Mouse (Mus musculus) heart, embryonic 16.5 days (tissue): ENCODE data around the gene Duxbl3. TPM values are rescaled to one million over a fixed set of nuclear protein-coding genes. Genes with fewer than 3 reads are reported as not detected.
"Not testable (repeated sequence)": the region's sequence is repeated elsewhere in the genome, so short reads cannot be mapped to it uniquely, and the experiment has no call there.

Source experiments
- ATAC-seq: fragments of 200-750 bp; cut with Nextera tagmentation; replicated peaks from 2 replicates; pipeline ENCODE4 v1.8.0; 2017; ENCODE audit warnings: moderate number of reproducible peaks; ENCODE audit not compliant: insufficient read depth, low FRiP score; ENCODE audit errors: extremely low read depth
- H3K27ac ChIP-seq: fragments of 300-500 bp; sonication (generic); 2 replicates; pipeline ENCODE4 v1.5.1; 2014; ENCODE audit warnings: mild to moderate bottlenecking, low read length, control low read depth, moderate library complexity
- H3K27me3 ChIP-seq: fragments of 300-500 bp; sonication (generic); 2 replicates; pipeline ENCODE4 v1.6.1; 2014; ENCODE audit warnings: low read length, mixed read lengths; ENCODE audit not compliant: control insufficient read depth, insufficient read depth
- H3K36me3 ChIP-seq: fragments of 300-500 bp; sonication (generic); 2 replicates; pipeline ENCODE4 v1.6.1; 2014; ENCODE audit not compliant: control insufficient read depth, insufficient read depth
- H3K4me1 ChIP-seq: fragments of 300-500 bp; sonication (generic); 2 replicates; pipeline ENCODE4 v1.6.1; 2014; ENCODE audit warnings: low read length, mixed read lengths; ENCODE audit not compliant: control insufficient read depth, insufficient read depth
- H3K4me2 ChIP-seq: fragments of 300-500 bp; sonication (generic); 2 replicates; pipeline ENCODE4 v1.6.1; 2014; ENCODE audit warnings: low read depth, mild to moderate bottlenecking, control low read depth, low read length
- H3K4me3 ChIP-seq: fragments of 300-500 bp; sonication (generic); 2 replicates; pipeline ENCODE4 v1.5.1; 2014; ENCODE audit warnings: mild to moderate bottlenecking, control low read depth, low read length
- H3K9ac ChIP-seq: fragments of 300-500 bp; sonication (generic); 2 replicates; pipeline ENCODE4 v1.6.1; 2014; ENCODE audit warnings: low read length, control low read depth
- H3K9me3 ChIP-seq: fragments of 300-500 bp; sonication (generic); replicated peaks from 2 replicates; pipeline ENCODE4 v1.6.1; 2016; ENCODE audit warnings: low read length; ENCODE audit not compliant: control insufficient read depth
- WGBS: fragments of 180-500 bp; shearing (Covaris S2); extraction: QIAGEN DNeasy Blood & Tissue Kit; methylation state at CpG from one replicate; pipeline ENCODE4 v1.1.7; 2014; 5-methylcytosine and 5-hydroxymethylcytosine counted together
- polyA plus RNA-seq: library from polyadenylated mRNA; unstranded; fragments of >200 nt; fragmentation: Nextera tagmentation; extraction: Ambion mirVana; gene quantifications from 2 replicates; pipeline ENCODE4 v1.2.1, GENCODE M21; 2015

Gene Duxbl3
- 0.52 and 0.95 TPM in 2 replicates for polyA plus RNA-seq

DNA sequence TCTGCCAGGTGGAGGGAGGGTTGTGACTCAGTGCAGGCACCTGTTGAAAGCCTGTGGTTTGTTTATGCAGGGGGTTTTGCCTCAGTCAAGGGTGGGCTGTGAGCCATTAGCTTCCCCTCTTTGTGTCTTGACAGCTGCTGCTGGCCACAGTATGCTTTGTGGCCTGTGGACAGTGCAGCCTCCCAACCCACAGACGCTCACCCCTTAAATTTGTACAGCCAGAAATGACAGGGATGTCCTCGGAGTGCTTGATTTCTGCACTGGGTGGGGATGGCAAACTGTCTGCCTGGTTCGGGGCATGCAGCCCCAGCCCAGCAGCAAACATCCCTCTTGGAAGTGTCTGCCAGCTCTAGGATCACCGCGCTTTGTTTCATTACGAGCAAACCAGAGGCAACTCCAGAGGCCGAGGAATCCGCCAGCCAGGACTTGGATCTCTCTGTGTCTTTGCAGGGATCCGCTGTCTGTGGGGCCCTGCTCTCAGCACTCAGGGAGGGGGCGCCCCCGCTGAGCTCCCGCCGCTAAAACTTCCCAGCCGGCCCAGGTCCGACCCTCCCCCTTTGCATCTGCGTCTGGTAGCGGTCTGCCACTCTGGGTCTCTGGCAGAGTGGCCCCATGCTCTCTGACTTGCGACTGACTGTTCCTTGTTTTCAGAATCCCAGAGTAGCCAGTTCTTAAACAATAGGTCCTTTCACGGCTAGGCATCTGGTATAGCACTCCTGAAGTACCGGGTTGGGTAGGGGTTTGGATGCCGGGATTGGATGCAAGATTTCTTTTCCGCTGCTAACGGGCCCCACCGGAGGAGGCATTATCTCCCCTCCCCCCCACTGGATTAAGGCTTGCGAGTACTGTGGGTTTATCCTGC is at the start of gene Duxbl3:
Duxbl3 (plus strand) TSS at position 207 of the 862 bp plus-strand sequence.
- H3K36me3 ChIP-seq, H3K4me3 ChIP-seq, H3K27me3 ChIP-seq, H3K4me1 ChIP-seq, H3K4me2 ChIP-seq, H3K27ac ChIP-seq, H3K9ac ChIP-seq, H3K9me3 ChIP-seq: not testable (repeated sequence)
- no CpG with 5 or more reads among the region's 25 CpGs for WGBS
- peak; percentile 73 for ATAC-seq

DNA sequence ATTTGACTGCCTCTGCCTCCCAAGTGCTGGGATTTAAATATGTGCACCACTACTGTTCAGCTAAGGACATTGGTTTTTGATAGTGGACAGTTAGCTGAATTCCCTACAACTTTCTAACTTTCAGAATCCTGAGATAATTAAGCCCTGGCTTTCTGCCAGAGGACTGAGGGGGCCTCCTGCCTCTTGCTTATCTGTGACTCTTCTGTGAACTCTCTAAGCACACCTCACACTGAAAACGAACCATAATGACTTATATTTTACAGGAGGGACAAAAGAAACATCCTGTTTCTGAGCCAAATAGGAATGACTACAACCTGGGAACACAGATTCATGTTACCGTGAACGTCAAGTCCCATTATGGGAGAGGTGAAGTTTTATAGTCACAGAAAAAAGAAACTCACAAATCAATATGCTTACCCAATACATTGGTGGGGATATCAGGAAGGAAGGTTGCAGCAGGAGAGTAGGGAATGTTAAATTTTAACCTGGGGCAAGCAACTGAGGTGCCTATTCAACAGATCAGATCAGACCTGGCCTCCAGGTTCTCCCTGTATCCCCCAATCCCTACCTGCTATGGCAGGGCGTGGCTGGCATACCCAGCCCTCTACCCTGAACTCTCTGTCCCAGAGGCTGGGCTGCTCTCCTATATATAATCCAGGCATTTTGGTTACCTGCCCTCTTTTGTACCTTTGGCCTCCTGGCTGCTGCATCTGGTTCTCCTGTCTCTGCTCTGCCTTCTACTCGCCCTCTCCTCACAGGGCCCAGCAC is 41.3 kb upstream of the Duxbl3 start:
- H3K4me3 ChIP-seq, H3K36me3 ChIP-seq, H3K4me2 ChIP-seq, ATAC-seq, H3K27ac ChIP-seq, H3K9me3 ChIP-seq, H3K27me3 ChIP-seq, H3K4me1 ChIP-seq, H3K9ac ChIP-seq: not testable (repeated sequence)
- no CpG with 5 or more reads among the region's 5 CpGs for WGBS

DNA sequence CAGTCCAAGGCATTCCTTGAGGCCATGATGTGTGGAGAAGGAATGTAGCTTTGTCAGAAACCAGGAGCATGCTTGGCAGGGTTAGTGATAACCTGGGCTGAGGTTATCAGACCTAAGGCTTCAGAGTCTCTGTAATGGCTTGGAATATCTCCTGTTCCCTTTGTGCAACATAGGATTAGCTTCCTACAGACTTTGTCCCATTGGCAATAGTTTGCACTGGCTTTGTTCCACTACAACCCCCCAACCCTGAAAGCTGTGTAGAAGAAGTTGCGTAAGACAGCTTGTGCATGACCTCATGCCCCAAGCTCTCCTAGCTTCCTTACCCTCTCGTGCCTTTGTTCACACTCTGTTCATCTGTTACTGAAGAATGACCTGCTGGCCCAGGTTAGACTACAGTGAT is 20.6 kb upstream of the Duxbl3 start:
- not testable (repeated sequence) for H3K9ac ChIP-seq, ATAC-seq, H3K9me3 ChIP-seq, H3K36me3 ChIP-seq, H3K27ac ChIP-seq, H3K4me1 ChIP-seq, H3K27me3 ChIP-seq, H3K4me2 ChIP-seq, H3K4me3 ChIP-seq
- no CpG with 5 or more reads among the region's 2 CpGs for WGBS

DNA sequence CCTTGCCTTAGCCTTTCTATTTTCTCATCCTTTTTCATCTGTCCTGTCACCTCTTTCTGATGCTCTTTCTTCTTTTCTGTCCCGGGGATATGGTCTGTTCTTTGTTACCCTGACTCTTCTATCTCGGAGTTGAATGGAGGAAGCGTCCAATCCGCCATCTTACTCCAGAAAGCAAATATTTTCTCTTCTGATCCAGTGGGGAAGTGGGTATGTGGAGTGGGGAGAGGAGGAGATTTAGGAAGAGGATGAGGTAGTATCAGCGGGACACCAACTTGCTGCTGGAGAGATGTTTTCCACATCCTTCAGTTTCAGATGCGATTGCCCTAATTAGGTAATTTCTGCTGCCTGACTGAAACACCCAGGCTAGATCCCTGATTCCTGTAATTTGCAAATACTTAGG is 967 bp downstream of the Duxbl3 start:
- H3K36me3 ChIP-seq, H3K4me2 ChIP-seq, H3K9ac ChIP-seq, ATAC-seq, H3K27ac ChIP-seq, H3K4me3 ChIP-seq, H3K9me3 ChIP-seq, H3K27me3 ChIP-seq, H3K4me1 ChIP-seq: not testable (repeated sequence)
- WGBS: no CpG with 5 or more reads among the region's 6 CpGs

DNA sequence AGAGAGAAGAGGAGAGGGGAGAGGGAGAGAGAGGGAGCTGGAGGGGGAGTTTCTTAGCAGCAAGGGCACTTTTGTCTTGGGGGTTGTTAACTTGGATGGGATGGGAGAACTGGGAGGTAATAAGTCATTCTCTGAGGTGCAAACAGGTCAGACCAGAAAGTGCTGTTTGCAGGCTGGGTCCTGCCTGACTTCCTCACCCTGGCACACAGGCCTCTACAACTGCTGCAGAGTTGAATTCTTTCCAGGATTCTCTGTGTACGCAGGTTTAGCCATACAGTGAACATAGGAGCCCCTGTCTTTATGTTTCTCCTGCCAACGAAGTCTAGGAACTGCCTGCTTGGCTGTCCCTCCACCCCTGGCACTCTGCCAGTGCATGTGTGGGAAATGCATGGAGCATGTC is 29.0 kb downstream of the Duxbl3 start:
- not testable (repeated sequence) for H3K27ac ChIP-seq, H3K9me3 ChIP-seq, ATAC-seq, H3K9ac ChIP-seq, H3K4me3 ChIP-seq, H3K4me2 ChIP-seq, H3K4me1 ChIP-seq, H3K27me3 ChIP-seq, H3K36me3 ChIP-seq
- no CpG with 5 or more reads among the region's 2 CpGs for WGBS

DNA sequence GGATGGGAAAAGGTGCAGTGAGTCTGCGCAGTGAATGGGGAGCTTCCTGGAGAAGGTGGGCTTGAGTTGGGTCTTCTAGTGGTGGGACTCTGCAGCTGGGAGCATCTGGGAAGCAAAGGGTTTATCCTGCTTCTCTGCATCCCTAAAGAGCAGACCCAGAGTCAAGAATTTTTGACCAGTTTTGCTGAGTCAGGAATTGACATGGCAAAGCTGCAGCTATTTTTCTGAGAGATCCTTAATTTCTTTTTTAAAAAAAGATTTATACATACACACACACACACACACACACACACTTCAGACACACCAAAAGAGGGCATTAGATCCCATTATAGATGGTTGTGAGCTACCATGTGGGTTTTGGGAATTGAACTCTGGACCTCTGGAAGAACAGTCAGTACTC is 36.1 kb downstream of the Duxbl3 start:
- no peak overlapping the region for H3K27ac ChIP-seq
- ATAC-seq: no peak
- no peaks in the 10 kb centered on the region for H3K9me3 ChIP-seq
- 100% methylated on average over 1 of the region's 1 CpGs for WGBS
- H3K4me2 ChIP-seq: no peak overlapping the region
- no peak overlapping the region for H3K4me3 ChIP-seq
- no peaks in the 10 kb centered on the region for H3K27me3 ChIP-seq
- H3K9ac ChIP-seq: no peak overlapping the region
- no peaks in the 10 kb centered on the region for H3K36me3 ChIP-seq
- no peaks in the 10 kb centered on the region for H3K4me1 ChIP-seq

DNA sequence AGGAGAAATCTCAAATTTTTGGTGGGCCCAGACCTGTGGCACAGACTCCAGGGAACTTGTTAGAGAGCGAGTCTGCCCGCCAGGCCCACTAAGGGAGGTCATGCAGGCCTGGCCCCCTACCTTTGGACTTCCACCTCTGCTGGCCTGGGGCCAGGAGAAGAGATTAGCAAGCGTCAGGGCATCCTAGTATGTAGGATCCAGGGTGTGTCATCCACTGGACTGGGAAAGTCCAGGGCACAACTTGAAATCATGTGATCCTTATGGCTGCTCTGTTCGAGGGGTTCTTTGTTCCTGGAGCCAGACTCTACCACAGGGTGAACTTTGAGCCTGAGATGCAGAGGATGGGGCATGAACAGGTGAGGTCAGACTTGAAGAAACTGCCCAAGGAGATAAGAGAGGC is 39.3 kb downstream of the Duxbl3 start:
- Histone ChIP-seq H3K27ac (no peak overlapping the region), H3K36me3 (no peaks in the 10 kb centered on the region), H3K9me3 (no peaks in the 10 kb centered on the region), H3K4me3 (no peak overlapping the region), H3K9ac (no peak overlapping the region), H3K4me2 (no peak overlapping the region), H3K4me1 (no peaks in the 10 kb centered on the region), H3K27me3 (no peaks in the 10 kb centered on the region)
- no peak for ATAC-seq
- 71% methylated on average over 4 of the region's 4 CpGs for WGBS

DNA sequence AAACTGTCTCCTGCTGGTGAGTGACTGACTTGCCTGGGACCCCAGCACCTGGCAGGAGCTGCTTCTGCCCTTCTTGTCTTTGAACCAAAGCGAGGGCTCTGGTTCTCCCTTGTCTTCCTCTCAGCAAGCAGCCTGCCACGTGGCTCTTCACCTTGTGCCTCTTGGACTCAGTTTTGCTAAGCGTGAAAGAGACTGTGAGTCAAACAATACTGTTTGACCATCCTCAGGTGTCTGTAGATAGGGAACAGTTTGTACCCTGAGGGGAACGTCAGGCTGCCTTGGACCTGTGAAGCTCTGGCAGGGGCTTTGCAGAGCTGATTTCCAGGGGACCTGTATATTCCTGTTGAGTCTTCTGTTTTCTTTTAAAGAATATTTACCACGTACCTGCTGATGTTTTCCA is 39.7 kb downstream of the Duxbl3 start:
- H3K27me3 ChIP-seq: no peaks in the 10 kb centered on the region
- H3K9me3 ChIP-seq: no peaks in the 10 kb centered on the region
- no peak overlapping the region for H3K27ac ChIP-seq
- H3K4me3 ChIP-seq: no peak overlapping the region
- WGBS: 64% methylated on average over 5 of the region's 5 CpGs
- no peaks in the 10 kb centered on the region for H3K4me1 ChIP-seq
- no peak for ATAC-seq
- no peaks in the 10 kb centered on the region for H3K36me3 ChIP-seq
- H3K4me2 ChIP-seq: no peak overlapping the region
- H3K9ac ChIP-seq: no peak overlapping the region

DNA sequence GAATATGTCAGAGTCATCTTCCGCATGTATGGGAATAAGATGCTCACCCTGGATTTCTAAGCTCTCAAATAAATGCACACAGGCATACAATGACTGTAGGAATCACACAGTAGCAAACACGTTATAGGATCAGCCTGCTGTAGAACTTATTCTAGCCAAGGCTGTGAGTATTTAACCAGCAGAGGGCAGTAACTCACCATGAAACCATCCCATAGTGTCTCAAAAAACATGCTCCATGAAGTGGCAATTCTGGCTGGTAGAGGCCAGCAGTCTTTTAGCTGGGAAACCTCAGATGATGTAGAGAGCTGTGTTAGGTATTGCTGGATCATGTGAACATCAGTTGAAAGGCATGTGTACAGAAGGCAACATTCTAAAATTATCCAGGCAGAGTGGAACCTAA is 45.3 kb downstream of the Duxbl3 start:
- H3K4me3 ChIP-seq: no peak overlapping the region
- WGBS: 23% methylated on average over 2 of the region's 2 CpGs
- H3K9ac ChIP-seq: no peak overlapping the region
- ATAC-seq: no peak
- no peaks in the 10 kb centered on the region for H3K36me3 ChIP-seq
- H3K4me1 ChIP-seq: no peaks in the 10 kb centered on the region
- no peaks in the 10 kb centered on the region for H3K9me3 ChIP-seq
- no peak overlapping the region for H3K4me2 ChIP-seq
- H3K27me3 ChIP-seq: no peaks in the 10 kb centered on the region
- no peak overlapping the region for H3K27ac ChIP-seq
